Mouse (Mus musculus) neural tube, embryonic 11.5 days (tissue): ENCODE measurements around the gene Frs3. TPM values are rescaled to one million over a fixed set of nuclear protein-coding genes. Genes with fewer than 3 reads are reported as not detected.

Experiments
- ATAC-seq: fragments of 200-750 bp; cut with Nextera tagmentation; 2 replicates; pipeline ENCODE4 v1.8.0; 2017; ENCODE audit warnings: moderate number of reproducible peaks, mild to moderate bottlenecking, moderate TSS enrichment, moderate library complexity; ENCODE audit not compliant: insufficient read depth, low FRiP score, low TSS enrichment
- DNase-seq: peaks from one replicate; pipeline ENCODE4 v3.0.0-alpha.2; 2015; ENCODE audit warnings: low spot score
- H3K27ac ChIP-seq: fragments of 300-500 bp; sonication (generic); 2 replicates; pipeline ENCODE4 v1.5.1; 2014; ENCODE audit warnings: low read depth, mild to moderate bottlenecking, low read length
- H3K27me3 ChIP-seq: fragments of 300-500 bp; sonication (generic); 2 replicates; pipeline ENCODE4 v1.6.1; 2014; ENCODE audit warnings: mild to moderate bottlenecking, low read length, mixed read lengths; ENCODE audit not compliant: control insufficient read depth, insufficient read depth
- H3K36me3 ChIP-seq: fragments of 300-500 bp; sonication (generic); 2 replicates; pipeline ENCODE4 v1.6.1; 2014; ENCODE audit warnings: mild to moderate bottlenecking, low read length, moderate library complexity, mixed read lengths; ENCODE audit not compliant: control insufficient read depth, insufficient read depth
- H3K4me1 ChIP-seq: fragments of 300-500 bp; sonication (generic); 2 replicates; pipeline ENCODE4 v1.6.1; 2014; ENCODE audit warnings: low read length, mixed read lengths; ENCODE audit not compliant: control insufficient read depth, insufficient read depth
- H3K4me2 ChIP-seq: fragments of 300-500 bp; sonication (generic); 2 replicates; pipeline ENCODE4 v1.6.1; 2014; ENCODE audit warnings: low read depth, mild to moderate bottlenecking, moderate library complexity
- H3K4me3 ChIP-seq: fragments of 300-500 bp; sonication (generic); 2 replicates; pipeline ENCODE4 v1.5.1; 2014; ENCODE audit warnings: low read depth, low read length
- H3K9ac ChIP-seq: fragments of 300-500 bp; sonication (generic); 2 replicates; pipeline ENCODE4 v1.6.1; 2014; ENCODE audit warnings: mild to moderate bottlenecking, low read length
- H3K9me3 ChIP-seq: fragments of 300-500 bp; sonication (generic); 2 replicates; pipeline ENCODE4 v1.6.1; 2016; ENCODE audit warnings: low read length; ENCODE audit not compliant: control insufficient read depth
- WGBS: fragments of 180-500 bp; shearing (Covaris S2); extraction: QIAGEN DNeasy Blood & Tissue Kit; methylation state at CpG from one replicate; pipeline ENCODE4 v1.1.7; 2014; 5-methylcytosine and 5-hydroxymethylcytosine counted together
- polyA plus RNA-seq: library from polyadenylated mRNA; unstranded; fragments of >200 nt; fragmentation: Nextera tagmentation; extraction: Ambion mirVana; gene quantifications from 2 replicates; pipeline ENCODE4 v1.2.1, GENCODE M21; 2014

Gene Frs3
- polyA plus RNA-seq, 1 experiment from 2014 or later, result 12.1 TPM

DNA sequence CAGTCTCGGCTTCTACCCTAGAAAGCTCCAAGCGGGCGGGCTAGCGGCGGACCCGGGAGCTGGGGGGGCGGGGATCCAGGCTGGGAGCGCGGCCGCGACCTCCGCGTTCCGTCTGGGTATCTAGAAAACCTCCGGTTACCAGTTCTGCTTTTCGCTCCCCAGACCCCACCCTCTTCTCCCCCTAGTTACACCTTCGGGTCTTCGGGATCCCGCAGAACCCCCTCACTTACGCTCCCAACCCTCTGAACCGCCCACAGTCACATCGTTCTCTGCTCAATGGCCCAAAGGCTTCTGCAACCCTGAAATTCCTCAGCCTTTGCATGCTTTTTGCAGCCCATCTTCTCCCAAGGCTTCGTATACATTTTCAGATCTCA is 6.5 kb downstream of the Frs3 start:
- WGBS, result under 1% methylated on average over 18 of the region's 23 CpGs
- DNase-seq, result no peak
- ATAC-seq, result peak; percentile 9; the same call in 1 of the 2 replicates

GRCm38 (mm10) chr17:47698156-47698555 is 9.3 kb downstream of the Frs3 start:
- Histone ChIP-seq H3K4me3 (no peak overlapping the region), H3K4me2 (no peak overlapping the region), H3K27ac (no peak overlapping the region), H3K4me1 (no peaks in the 10 kb centered on the region), H3K27me3 (peaks cover 4% of the 10 kb centered on the region; the same call in 1 of the 2 replicates), H3K36me3 (no peaks in the 10 kb centered on the region), H3K9ac (no peak overlapping the region), H3K9me3 (no peaks in the 10 kb centered on the region)
- ATAC-seq (no peak), DNase-seq (no peak)
- WGBS, result 91% methylated on average over 10 of the region's 10 CpGs

More for the DNA sequence above, 6.5 kb downstream of the Frs3 start:
- H3K4me3 ChIP-seq, result peak overlapping the region; percentile 48
- no peaks in the 10 kb centered on the region for H3K27me3 ChIP-seq
- H3K27ac ChIP-seq, result no peak overlapping the region
- no peaks in the 10 kb centered on the region for H3K36me3 ChIP-seq
- H3K9me3 ChIP-seq, result no peaks in the 10 kb centered on the region
- H3K4me1 ChIP-seq, result no peaks in the 10 kb centered on the region
- H3K4me2 ChIP-seq, result peak overlapping the region; percentile 66
- peak overlapping the region; percentile 72 for H3K9ac ChIP-seq

DNA sequence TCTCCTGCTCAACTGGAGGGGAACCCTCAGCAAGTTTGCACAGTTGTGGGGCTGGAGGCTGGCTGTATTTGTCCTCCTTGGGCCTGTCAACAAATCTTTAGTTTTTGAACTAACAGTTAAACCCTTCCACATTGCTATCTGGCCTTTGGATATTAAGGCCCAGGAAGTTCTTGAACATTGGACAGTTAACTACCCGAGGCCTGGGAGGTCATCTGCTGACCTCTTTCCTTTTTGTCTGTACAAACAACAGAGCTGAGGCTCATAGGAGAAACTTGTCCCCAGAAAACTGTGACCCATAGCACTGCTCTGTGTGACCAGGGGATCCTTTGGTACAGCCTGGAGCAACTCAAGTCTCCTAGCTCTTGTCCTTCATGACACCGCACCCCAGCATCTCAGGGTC is 10.2 kb downstream of the Frs3 start:
- Histone ChIP-seq H3K4me3 (no peak overlapping the region), H3K4me2 (no peak overlapping the region), H3K9ac (no peak overlapping the region), H3K9me3 (no peaks in the 10 kb centered on the region), H3K27ac (no peak overlapping the region), H3K4me1 (no peaks in the 10 kb centered on the region), H3K27me3 (peaks cover 7% of the 10 kb centered on the region; the same call in 1 of the 2 replicates), H3K36me3 (no peaks in the 10 kb centered on the region)
- ATAC-seq (no peak), DNase-seq (no peak)
- 84% methylated on average over 2 of the region's 2 CpGs for WGBS

- Histone ChIP-seq H3K9ac (no peak overlapping the region), H3K36me3 (no peaks in the 10 kb centered on the region), H3K27me3 (peaks cover 7% of the 10 kb centered on the region; the same call in 1 of the 2 replicates), H3K27ac (no peak overlapping the region), H3K4me3 (no peak overlapping the region), H3K9me3 (no peaks in the 10 kb centered on the region), H3K4me1 (no peaks in the 10 kb centered on the region), H3K4me2 (no peak overlapping the region)
- 82% methylated on average over 9 of the region's 9 CpGs for whole genome bisulfite sequencing
- no peak for ATAC-seq
- no peak for DNase-seq
Observed at GRCm38 (mm10) chr17:47701793-47702192, 13.0 kb downstream of the Frs3 start.

- no peaks in the 10 kb centered on the region for H3K9me3 ChIP-seq
- peaks cover 7% of the 10 kb centered on the region; the same call in 1 of the 2 replicates for H3K27me3 ChIP-seq
- peak overlapping the region; percentile 18; the same call in 1 of the 2 replicates for H3K9ac ChIP-seq
- H3K36me3 ChIP-seq, result no peaks in the 10 kb centered on the region
- DNase-seq (no peak), ATAC-seq (no peak)
- H3K4me3 ChIP-seq, result no peak overlapping the region
- H3K27ac ChIP-seq, result no peak overlapping the region
- no peak overlapping the region for H3K4me2 ChIP-seq
- 28% methylated on average over 28 of the region's 28 CpGs for WGBS
- no peaks in the 10 kb centered on the region for H3K4me1 ChIP-seq
Observed at GRCm38 (mm10) chr17:47702548-47703345, 13.9 kb downstream of the Frs3 start.

DNA sequence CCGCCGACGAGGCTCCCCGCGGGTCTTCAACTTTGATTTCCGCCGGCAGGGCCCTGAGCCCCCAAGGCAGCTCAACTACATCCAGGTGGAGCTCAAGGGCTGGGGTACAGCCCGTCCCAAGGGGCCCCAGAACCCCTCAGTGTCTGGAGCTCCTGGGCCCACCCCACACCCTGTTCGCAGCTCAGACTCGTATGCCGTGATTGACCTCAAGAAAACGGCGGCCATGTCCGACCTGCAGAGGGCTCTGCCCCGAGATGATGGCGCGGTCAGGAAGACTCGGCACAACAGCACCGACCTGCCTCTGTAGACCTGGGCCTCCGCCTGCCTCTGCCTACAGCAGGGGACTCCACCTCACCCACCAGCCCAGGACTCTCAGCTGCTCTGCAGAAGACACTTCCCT is 14.7 kb downstream of the Frs3 start:
- no peak overlapping the region for H3K27ac ChIP-seq
- no peaks in the 10 kb centered on the region for H3K9me3 ChIP-seq
- DNase-seq, result no peak
- H3K4me2 ChIP-seq, result no peak overlapping the region
- ATAC-seq, result no peak
- no peaks in the 10 kb centered on the region for H3K36me3 ChIP-seq
- no peak overlapping the region for H3K4me3 ChIP-seq
- WGBS, result 18% methylated on average over 20 of the region's 20 CpGs
- H3K27me3 ChIP-seq, result peaks cover 7% of the 10 kb centered on the region; the same call in 1 of the 2 replicates
- peak overlapping the region; percentile 18; the same call in 1 of the 2 replicates for H3K9ac ChIP-seq
- H3K4me1 ChIP-seq, result no peaks in the 10 kb centered on the region

DNA sequence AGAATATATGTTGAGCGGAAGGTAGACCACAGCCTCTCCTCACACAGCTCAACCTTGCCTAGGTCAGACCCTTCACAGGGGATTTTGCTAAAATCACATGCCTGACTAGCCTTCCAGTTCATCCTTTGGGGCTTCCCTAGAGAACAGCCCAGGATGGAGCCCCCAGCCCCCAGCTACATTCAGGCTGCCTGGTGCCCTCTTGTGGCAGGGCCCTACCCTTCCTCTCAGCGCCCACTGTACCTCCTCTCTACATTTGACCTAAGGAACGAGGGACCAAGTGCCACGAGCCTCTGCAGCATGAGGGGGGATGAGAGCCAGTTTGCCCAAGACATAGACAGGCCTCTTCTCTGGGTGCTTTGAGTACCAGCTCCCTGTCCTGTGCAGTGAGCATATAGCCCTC is 15.9 kb downstream of the Frs3 start:
- no peaks in the 10 kb centered on the region for H3K4me1 ChIP-seq
- H3K9ac ChIP-seq, result no peak overlapping the region
- no peak overlapping the region for H3K27ac ChIP-seq
- no peak overlapping the region for H3K4me2 ChIP-seq
- DNase-seq, result no peak
- 76% methylated on average over 4 of the region's 4 CpGs for WGBS
- no peaks in the 10 kb centered on the region for H3K36me3 ChIP-seq
- ATAC-seq, result no peak
- H3K27me3 ChIP-seq, result peaks cover 7% of the 10 kb centered on the region; the same call in 1 of the 2 replicates
- H3K9me3 ChIP-seq, result no peaks in the 10 kb centered on the region
- no peak overlapping the region for H3K4me3 ChIP-seq

DNA sequence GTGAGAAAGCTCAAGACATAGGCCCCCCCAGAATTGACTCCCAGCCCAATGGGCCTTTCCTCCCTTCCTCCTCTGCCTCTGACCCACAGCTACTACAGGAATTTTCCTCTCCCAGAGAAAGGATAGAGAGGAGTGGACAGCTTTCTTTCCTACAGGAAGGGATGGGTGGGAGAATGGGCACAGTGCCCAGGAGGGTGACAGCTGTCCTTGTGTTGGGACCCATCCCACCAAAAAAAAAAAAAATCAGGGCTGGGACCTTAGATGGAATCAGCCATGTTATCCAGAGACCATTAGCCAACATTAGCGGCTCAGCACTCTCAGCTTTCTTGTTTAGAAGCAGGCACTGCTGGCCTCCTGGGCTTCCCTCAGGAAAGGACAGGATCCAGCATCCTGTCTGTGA is 17.4 kb downstream of the Frs3 start:
- DNase-seq (no peak), ATAC-seq (no peak)
- 71% methylated on average over 1 of the region's 1 CpGs for WGBS

GRCm38 (mm10) chr17:47707961-47708360 is 19.1 kb downstream of the Frs3 start:
- no peak overlapping the region for H3K27ac ChIP-seq
- DNase-seq (no peak), ATAC-seq (no peak)
- WGBS, result 87% methylated on average over 3 of the region's 3 CpGs
- no peaks in the 10 kb centered on the region for H3K9me3 ChIP-seq
- H3K36me3 ChIP-seq, result no peaks in the 10 kb centered on the region
- H3K27me3 ChIP-seq, result peaks cover 5% of the 10 kb centered on the region; the same call in 1 of the 2 replicates
- no peaks in the 10 kb centered on the region for H3K4me1 ChIP-seq
- H3K4me2 ChIP-seq, result no peak overlapping the region
- no peak overlapping the region for H3K9ac ChIP-seq
- no peak overlapping the region for H3K4me3 ChIP-seq

More for the DNA sequence above, 17.4 kb downstream of the Frs3 start:
- H3K4me2 ChIP-seq, result no peak overlapping the region
- H3K27ac ChIP-seq, result no peak overlapping the region
- H3K4me1 ChIP-seq, result no peaks in the 10 kb centered on the region
- peaks cover 7% of the 10 kb centered on the region; the same call in 1 of the 2 replicates for H3K27me3 ChIP-seq
- H3K9ac ChIP-seq, result no peak overlapping the region
- H3K36me3 ChIP-seq, result no peaks in the 10 kb centered on the region
- H3K4me3 ChIP-seq, result no peak overlapping the region
- H3K9me3 ChIP-seq, result no peaks in the 10 kb centered on the region
